Mouse (Mus musculus): ENCODE results near the gene Zfyve28. TPM values are rescaled to one million over a fixed set of nuclear protein-coding genes. Genes with fewer than 3 reads are reported as not detected.

Zfyve28 gene
- polyA plus RNA-seq, 1 experiment from 2014 or later = 1.8 TPM

DNA sequence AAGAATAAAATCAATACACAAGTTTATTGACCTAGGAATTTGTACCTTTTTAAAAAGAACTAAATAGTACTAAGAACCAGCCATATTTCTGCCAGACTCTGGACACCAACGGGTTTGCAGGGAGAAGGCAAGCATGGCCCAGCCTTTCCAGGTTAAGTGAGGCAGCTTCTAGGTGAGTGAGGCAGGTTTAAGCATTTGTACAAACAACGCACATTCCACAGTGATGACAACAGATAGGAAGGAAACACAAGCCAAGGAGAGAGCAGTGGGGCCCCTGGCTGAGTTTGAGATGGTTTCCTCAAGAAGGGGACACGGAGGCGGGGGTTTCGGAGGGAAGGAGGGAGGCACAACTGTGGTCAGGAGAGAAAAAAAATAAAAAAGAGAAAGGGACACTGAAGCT is 69.6 kb downstream of the Zfyve28 start:
- no peak overlapping the region for H3K27ac ChIP-seq
- H3K36me3 ChIP-seq (ENCODE audit: poor library complexity, severe bottlenecking) = no peaks in the 10 kb centered on the region
- ATAC-seq = no peak
- H3K4me1 ChIP-seq = no peaks in the 10 kb centered on the region
- no peak overlapping the region for H3K4me2 ChIP-seq
- WGBS = 87% methylated on average over 5 of the region's 5 CpGs
- H3K9ac ChIP-seq = no peak overlapping the region
- H3K27me3 ChIP-seq = no peaks in the 10 kb centered on the region
- no peak overlapping the region for H3K4me3 ChIP-seq
- H3K9me3 ChIP-seq (replicated peaks) = no peaks in the 10 kb centered on the region

GRCm38 (mm10) chr5:34217756-34218155 is 70.5 kb downstream of the Zfyve28 start:
- no peak overlapping the region for H3K9ac ChIP-seq
- WGBS = 70% methylated on average over 9 of the region's 9 CpGs
- H3K4me2 ChIP-seq = no peak overlapping the region
- H3K27me3 ChIP-seq = no peaks in the 10 kb centered on the region
- no peaks in the 10 kb centered on the region for H3K4me1 ChIP-seq
- no peak overlapping the region for H3K4me3 ChIP-seq
- H3K9me3 ChIP-seq (replicated peaks) = no peaks in the 10 kb centered on the region
- H3K27ac ChIP-seq = no peak overlapping the region
- ATAC-seq = no peak
- H3K36me3 ChIP-seq (ENCODE audit: poor library complexity, severe bottlenecking) = no peaks in the 10 kb centered on the region

DNA sequence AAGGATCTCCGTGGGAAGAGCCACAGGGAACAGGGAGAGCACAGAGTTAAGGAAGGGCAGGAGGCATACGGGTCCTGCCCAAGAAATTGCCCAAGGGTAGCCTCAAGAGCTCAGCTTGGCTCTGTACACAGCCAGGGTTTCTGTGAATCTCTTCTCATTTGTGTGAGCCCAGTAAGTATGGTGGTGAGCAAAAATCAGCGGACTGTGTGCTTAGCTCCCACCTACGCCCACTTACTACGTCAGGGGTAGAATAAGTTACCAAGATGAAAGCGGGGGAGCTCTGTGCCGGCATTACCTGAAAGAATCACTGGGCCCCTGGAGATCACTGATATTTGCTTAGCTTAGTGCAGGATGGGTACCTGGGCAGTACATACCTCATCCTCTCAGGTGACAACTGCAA is 72.2 kb downstream of the Zfyve28 start:
- Histone ChIP-seq H3K4me2 (no peak overlapping the region), H3K4me3 (no peak overlapping the region), H3K27ac (no peak overlapping the region), H3K4me1 (no peaks in the 10 kb centered on the region), H3K27me3 (no peaks in the 10 kb centered on the region), H3K36me3 (ENCODE audit: poor library complexity, severe bottlenecking) (no peaks in the 10 kb centered on the region), H3K9ac (no peak overlapping the region), H3K9me3 (replicated peaks) (no peaks in the 10 kb centered on the region)
- ATAC-seq = no peak
- WGBS = 78% methylated on average over 7 of the region's 7 CpGs

GRCm38 (mm10) chr5:34213659-34214058 is 74.6 kb downstream of the Zfyve28 start:
- 81% methylated on average over 8 of the region's 8 CpGs for WGBS
- no peaks in the 10 kb centered on the region for H3K9me3 ChIP-seq (replicated peaks)

DNA sequence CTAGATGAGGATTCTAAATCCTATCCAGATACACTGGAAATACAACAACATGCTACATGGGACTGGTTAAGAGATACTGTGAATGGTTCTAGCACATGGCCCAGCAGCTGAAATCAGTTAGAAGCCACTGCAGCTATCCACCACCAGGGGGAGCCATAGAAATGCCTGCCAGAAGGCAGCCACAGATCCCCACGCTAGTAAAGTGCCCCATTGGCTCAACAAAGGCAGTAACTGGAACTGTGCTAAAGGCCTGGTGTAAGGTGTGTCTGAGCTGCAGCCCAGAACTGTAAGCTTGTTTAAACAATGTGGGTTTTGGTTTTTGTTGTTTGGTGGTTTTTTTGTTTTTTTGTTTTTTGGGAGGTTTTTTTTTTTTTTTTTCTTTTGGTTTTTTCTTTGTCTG is 78.0 kb downstream of the Zfyve28 start:
- Histone ChIP-seq H3K27me3 (no peaks in the 10 kb centered on the region), H3K4me1 (no peaks in the 10 kb centered on the region), H3K36me3 (ENCODE audit: poor library complexity, severe bottlenecking) (no peaks in the 10 kb centered on the region), H3K9me3 (replicated peaks) (no peaks in the 10 kb centered on the region), H3K4me2 (no peak overlapping the region), H3K9ac (no peak overlapping the region), H3K27ac (no peak overlapping the region), H3K4me3 (no peak overlapping the region)
- 0% methylated on average over 1 of the region's 1 CpGs for WGBS
- ATAC-seq = peak; percentile 78

More at GRCm38 (mm10) chr5:34213659-34214058, 74.6 kb downstream of the Zfyve28 start:
- H3K36me3 ChIP-seq (ENCODE audit: poor library complexity, severe bottlenecking) = no peaks in the 10 kb centered on the region
- H3K9ac ChIP-seq = no peak overlapping the region
- ATAC-seq = no peak
- H3K4me1 ChIP-seq = no peaks in the 10 kb centered on the region
- no peak overlapping the region for H3K27ac ChIP-seq
- H3K4me2 ChIP-seq = no peak overlapping the region
- H3K4me3 ChIP-seq = no peak overlapping the region
- H3K27me3 ChIP-seq = no peaks in the 10 kb centered on the region

- 52% methylated on average over 3 of the region's 3 CpGs for WGBS
- Histone ChIP-seq H3K4me2 (no peak overlapping the region), H3K9me3 (replicated peaks) (no peaks in the 10 kb centered on the region), H3K4me1 (no peaks in the 10 kb centered on the region), H3K36me3 (ENCODE audit: poor library complexity, severe bottlenecking) (no peaks in the 10 kb centered on the region), H3K9ac (no peak overlapping the region), H3K27ac (no peak overlapping the region), H3K4me3 (no peak overlapping the region), H3K27me3 (no peaks in the 10 kb centered on the region)
- no peak for ATAC-seq
These were observed 80.7 kb downstream of the Zfyve28 start for GRCm38 (mm10) chr5:34207503-34207902.

DNA sequence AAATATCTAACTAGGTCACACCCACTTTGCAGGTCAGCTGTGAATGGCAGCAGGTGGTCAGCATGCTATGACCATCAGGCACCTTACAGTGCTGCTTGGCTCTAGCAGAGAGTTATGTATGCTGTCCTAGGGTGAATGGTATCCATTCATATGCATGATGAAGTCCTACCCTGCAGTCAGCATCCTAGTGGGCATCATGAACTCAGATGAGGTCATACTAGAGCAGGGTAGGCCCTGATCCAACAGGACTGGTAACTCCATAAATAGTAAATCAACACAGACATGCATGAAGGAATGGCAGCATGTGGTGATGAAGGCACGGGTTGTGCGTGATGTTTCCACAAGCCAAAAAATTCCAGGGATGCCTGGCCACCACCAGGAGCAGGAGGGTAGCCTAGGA is 82.5 kb downstream of the Zfyve28 start:
- no peak overlapping the region for H3K27ac ChIP-seq
- H3K9me3 ChIP-seq (replicated peaks) = no peaks in the 10 kb centered on the region
- no peaks in the 10 kb centered on the region for H3K4me1 ChIP-seq
- H3K36me3 ChIP-seq (ENCODE audit: poor library complexity, severe bottlenecking) = no peaks in the 10 kb centered on the region
- 89% methylated on average over 2 of the region's 2 CpGs for WGBS
- no peak overlapping the region for H3K9ac ChIP-seq
- H3K4me2 ChIP-seq = no peak overlapping the region
- H3K27me3 ChIP-seq = no peaks in the 10 kb centered on the region
- no peak for ATAC-seq
- H3K4me3 ChIP-seq = no peak overlapping the region

- Histone ChIP-seq H3K27me3 (no peaks in the 10 kb centered on the region), H3K9me3 (replicated peaks) (no peaks in the 10 kb centered on the region), H3K4me3 (no peak overlapping the region), H3K4me1 (no peaks in the 10 kb centered on the region), H3K36me3 (ENCODE audit: poor library complexity, severe bottlenecking) (no peaks in the 10 kb centered on the region), H3K4me2 (no peak overlapping the region), H3K9ac (no peak overlapping the region), H3K27ac (no peak overlapping the region)
- no peak for ATAC-seq
- WGBS = 88% methylated on average over 2 of the region's 2 CpGs
These were observed 83.3 kb downstream of the Zfyve28 start for GRCm38 (mm10) chr5:34204911-34205310.

DNA sequence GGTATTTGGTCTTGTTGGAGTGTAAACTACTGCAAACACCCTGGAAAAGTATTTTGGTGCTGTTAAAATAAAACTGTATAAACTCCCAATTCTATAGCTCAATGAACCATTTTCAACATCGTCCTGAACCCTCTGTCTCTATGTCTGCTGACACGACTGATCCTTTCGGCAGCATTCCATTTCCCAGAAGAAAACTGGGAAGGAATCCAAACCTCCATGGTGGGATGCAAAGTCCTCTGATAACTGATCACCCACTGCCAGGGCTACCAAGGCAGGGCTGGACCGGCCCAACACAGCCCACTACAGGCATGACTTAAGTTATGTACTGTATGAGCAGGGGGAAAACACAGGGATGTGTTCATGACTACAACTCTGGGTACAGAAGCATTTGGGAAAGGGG is 86.2 kb downstream of the Zfyve28 start:
- no peak overlapping the region for H3K27ac ChIP-seq
- H3K4me3 ChIP-seq = no peak overlapping the region
- no peak overlapping the region for H3K9ac ChIP-seq
- H3K9me3 ChIP-seq (replicated peaks) = no peaks in the 10 kb centered on the region
- H3K27me3 ChIP-seq = no peaks in the 10 kb centered on the region
- no peak for ATAC-seq
- no peaks in the 10 kb centered on the region for H3K4me1 ChIP-seq
- H3K36me3 ChIP-seq (ENCODE audit: poor library complexity, severe bottlenecking) = no peaks in the 10 kb centered on the region
- 87% methylated on average over 4 of the region's 4 CpGs for WGBS
- no peak overlapping the region for H3K4me2 ChIP-seq

DNA sequence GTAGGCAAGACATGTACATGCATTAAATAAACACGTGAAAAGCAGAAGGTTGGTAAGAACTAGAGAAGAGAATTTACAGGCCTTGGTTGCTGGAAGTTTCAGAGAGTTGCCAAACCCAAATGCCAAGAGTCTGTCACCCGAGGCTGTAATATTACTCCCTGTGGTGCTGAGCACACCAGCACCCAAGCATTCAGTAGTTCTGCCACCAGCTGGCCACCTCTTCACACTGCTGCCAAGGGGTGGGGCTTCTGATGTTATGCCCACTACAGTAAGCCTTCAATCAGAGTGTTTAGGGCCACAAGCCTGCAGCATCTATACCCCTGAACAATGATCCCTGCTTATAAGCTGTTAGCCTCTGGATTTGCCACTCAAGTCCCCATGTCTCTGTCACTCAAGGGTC is 86.9 kb downstream of the Zfyve28 start:
- Histone ChIP-seq H3K4me3 (no peak overlapping the region), H3K36me3 (ENCODE audit: poor library complexity, severe bottlenecking) (no peaks in the 10 kb centered on the region), H3K9ac (no peak overlapping the region), H3K4me1 (no peaks in the 10 kb centered on the region), H3K4me2 (no peak overlapping the region), H3K27ac (no peak overlapping the region), H3K9me3 (replicated peaks) (no peaks in the 10 kb centered on the region), H3K27me3 (no peaks in the 10 kb centered on the region)
- ATAC-seq = no peak
- 80% methylated on average over 2 of the region's 2 CpGs for WGBS

- H3K4me2 ChIP-seq = no peak overlapping the region
- no peak overlapping the region for H3K27ac ChIP-seq
- WGBS = 86% methylated on average over 6 of the region's 6 CpGs
- H3K27me3 ChIP-seq = no peaks in the 10 kb centered on the region
- H3K4me1 ChIP-seq = no peaks in the 10 kb centered on the region
- no peak for ATAC-seq
- H3K9me3 ChIP-seq (replicated peaks) = no peaks in the 10 kb centered on the region
- no peak overlapping the region for H3K4me3 ChIP-seq
- H3K36me3 ChIP-seq (ENCODE audit: poor library complexity, severe bottlenecking) = no peaks in the 10 kb centered on the region
- no peak overlapping the region for H3K9ac ChIP-seq
These were observed 89.6 kb downstream of the Zfyve28 start for GRCm38 (mm10) chr5:34198615-34199014.

DNA sequence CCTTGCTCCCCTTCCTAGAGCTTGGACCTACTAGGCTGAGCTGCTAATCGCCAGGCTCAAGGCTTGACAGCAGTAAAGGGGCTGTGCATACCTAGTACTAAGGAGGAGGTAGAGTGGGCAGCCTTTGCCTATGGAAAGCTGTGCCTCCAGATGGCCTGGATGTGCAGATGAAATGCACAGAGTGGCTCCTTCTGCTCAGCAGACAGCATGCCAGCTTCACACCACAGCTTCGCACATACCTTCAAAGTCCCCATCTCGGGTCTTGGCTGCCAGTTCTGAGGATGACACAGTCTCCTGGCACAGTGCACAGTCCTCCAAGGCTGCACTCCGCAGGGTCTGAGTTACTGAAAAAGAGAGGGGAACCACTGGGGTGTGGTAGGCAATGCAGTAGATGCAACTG is 91.0 kb downstream of the Zfyve28 start:
- no peaks in the 10 kb centered on the region for H3K36me3 ChIP-seq (ENCODE audit: poor library complexity, severe bottlenecking)
- peak; percentile 71 for ATAC-seq
- 81% methylated on average over 4 of the region's 4 CpGs for WGBS
- H3K4me2 ChIP-seq = no peak overlapping the region
- no peaks in the 10 kb centered on the region for H3K9me3 ChIP-seq (replicated peaks)
- H3K27me3 ChIP-seq = no peaks in the 10 kb centered on the region
- H3K4me3 ChIP-seq = no peak overlapping the region
- H3K4me1 ChIP-seq = no peaks in the 10 kb centered on the region
- H3K9ac ChIP-seq = no peak overlapping the region
- H3K27ac ChIP-seq = no peak overlapping the region

- 76% methylated on average over 7 of the region's 7 CpGs for WGBS
- no peak for ATAC-seq
- no peaks in the 10 kb centered on the region for H3K9me3 ChIP-seq (replicated peaks)
These were observed 91.8 kb downstream of the Zfyve28 start for GRCm38 (mm10) chr5:34196423-34196822.

More at GRCm38 (mm10) chr5:34196423-34196822, 91.8 kb downstream of the Zfyve28 start:
- no peaks in the 10 kb centered on the region for H3K27me3 ChIP-seq
- no peaks in the 10 kb centered on the region for H3K4me1 ChIP-seq
- no peak overlapping the region for H3K4me3 ChIP-seq
- no peak overlapping the region for H3K9ac ChIP-seq
- H3K36me3 ChIP-seq (ENCODE audit: poor library complexity, severe bottlenecking) = no peaks in the 10 kb centered on the region
- H3K4me2 ChIP-seq = no peak overlapping the region
- no peak overlapping the region for H3K27ac ChIP-seq
